Mouse (Mus musculus): Measurements from ENCODE around the gene Syvn1. TPM values are rescaled to one million over a fixed set of nuclear protein-coding genes. Genes with fewer than 3 reads are reported as not detected.

The Syvn1 gene
- polyA plus RNA-seq, 1 experiment = 32.8 TPM

DNA sequence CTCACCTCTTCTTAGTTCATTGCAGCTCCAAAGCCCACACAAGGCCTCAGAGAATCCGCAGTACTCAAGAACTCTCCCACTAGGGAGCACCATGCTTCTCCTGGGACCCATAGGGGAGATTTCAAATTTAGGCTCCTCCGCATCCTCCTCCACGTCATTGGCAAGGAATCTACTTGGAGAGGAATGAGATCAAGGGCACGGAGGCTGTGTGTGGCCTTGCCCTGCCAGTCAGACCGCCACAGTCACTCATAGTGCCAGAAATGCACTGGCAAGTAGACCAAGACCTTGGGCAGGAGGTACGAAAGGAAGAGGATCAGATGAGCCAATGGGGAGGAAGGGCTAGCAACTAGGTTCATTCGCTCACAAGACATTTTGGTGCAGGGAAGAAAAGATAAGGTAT, 22.4 kb upstream of the Syvn1 start:
- 80% methylated on average over 7 of the region's 7 CpGs for WGBS
- Histone ChIP-seq H3K27ac (ENCODE audit: insufficient read depth, low read depth, low read length) (no peak overlapping the region), H3K36me3 (ENCODE audit: control insufficient read depth, insufficient read depth, low read length) (no peaks in the 10 kb centered on the region), H3K27me3 (replicated peaks; ENCODE audit: control insufficient read depth, insufficient read depth, low read length) (no peaks in the 10 kb centered on the region), H3K4me3 (ENCODE audit: insufficient read depth, low read depth, low read length) (no peak overlapping the region), H3K4me1 (ENCODE audit: control insufficient read depth, insufficient read depth, low read length) (no peaks in the 10 kb centered on the region)
- no peak for DNase-seq
- no peak for TF ChIP-seq POLR2A (IDR thresholded peaks at IDR 0.05; ENCODE audit: low read depth, low read length)
- no peak for TF ChIP-seq CTCF (conservative IDR thresholded peaks at IDR 0.05; ENCODE audit: insufficient read depth, insufficient read length, low read depth, low read length)

DNA sequence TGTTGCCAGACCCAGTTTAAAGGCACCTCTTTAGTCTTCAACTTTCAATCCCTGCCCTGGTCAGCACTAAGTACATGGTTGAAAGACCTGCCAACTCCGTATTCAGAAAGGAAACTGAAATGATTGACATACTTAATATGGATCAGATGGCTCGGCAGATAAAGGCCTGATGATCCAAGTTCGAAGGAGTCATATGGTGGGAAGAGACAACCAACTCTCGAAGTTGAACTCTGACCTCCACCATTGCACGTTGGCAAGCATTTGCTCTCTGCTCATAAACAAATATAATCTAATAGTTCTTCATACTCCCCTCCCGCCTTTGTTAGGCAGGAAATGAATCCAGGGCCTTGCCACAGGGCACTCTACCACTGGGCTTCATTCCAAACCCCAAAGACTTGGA, 17.4 kb upstream of the Syvn1 start:
- no peaks in the 10 kb centered on the region for H3K36me3 ChIP-seq (ENCODE audit: control insufficient read depth, insufficient read depth, low read length)
- no peaks in the 10 kb centered on the region for H3K27me3 ChIP-seq (replicated peaks; ENCODE audit: control insufficient read depth, insufficient read depth, low read length)
- WGBS = 62% methylated on average over 6 of the region's 6 CpGs
- no peak overlapping the region for H3K27ac ChIP-seq (ENCODE audit: insufficient read depth, low read depth, low read length)
- DNase-seq = no peak
- TF ChIP-seq CTCF (conservative IDR thresholded peaks at IDR 0.05; ENCODE audit: insufficient read depth, insufficient read length, low read depth, low read length) = no peak
- H3K4me1 ChIP-seq (ENCODE audit: control insufficient read depth, insufficient read depth, low read length) = no peaks in the 10 kb centered on the region
- no peak overlapping the region for H3K4me3 ChIP-seq (ENCODE audit: insufficient read depth, low read depth, low read length)

DNA sequence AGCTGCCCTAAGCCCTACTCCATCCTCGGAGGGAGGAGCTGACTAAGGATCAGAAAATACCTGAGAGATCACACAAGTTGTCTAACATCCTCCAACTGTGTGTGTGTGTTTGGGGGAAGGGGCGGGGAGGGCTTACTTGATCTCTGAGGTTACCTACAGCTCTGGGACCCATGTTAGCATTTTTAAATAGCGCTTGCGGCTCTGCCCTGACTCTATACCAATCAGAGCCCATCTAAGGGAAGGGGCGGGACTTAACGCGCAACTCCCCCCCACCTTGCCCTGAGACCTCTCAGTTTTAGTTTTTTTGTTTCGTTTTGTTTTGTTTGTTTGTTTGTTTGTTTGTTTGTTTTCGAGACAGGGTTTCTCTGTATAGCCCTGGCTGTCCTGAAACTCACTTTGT, 16.9 kb upstream of the Syvn1 start:
- Histone ChIP-seq H3K27me3 (replicated peaks; ENCODE audit: control insufficient read depth, insufficient read depth, low read length) (no peaks in the 10 kb centered on the region), H3K4me3 (ENCODE audit: insufficient read depth, low read depth, low read length) (no peak overlapping the region), H3K36me3 (ENCODE audit: control insufficient read depth, insufficient read depth, low read length) (no peaks in the 10 kb centered on the region), H3K27ac (ENCODE audit: insufficient read depth, low read depth, low read length) (no peak overlapping the region), H3K4me1 (ENCODE audit: control insufficient read depth, insufficient read depth, low read length) (no peaks in the 10 kb centered on the region)
- 81% methylated on average over 9 of the region's 9 CpGs for WGBS
- TF ChIP-seq POLR2A (IDR thresholded peaks at IDR 0.05; ENCODE audit: low read depth, low read length) = no peak
- no peak for TF ChIP-seq CTCF (conservative IDR thresholded peaks at IDR 0.05; ENCODE audit: insufficient read depth, insufficient read length, low read depth, low read length)
- no peak for DNase-seq

DNA sequence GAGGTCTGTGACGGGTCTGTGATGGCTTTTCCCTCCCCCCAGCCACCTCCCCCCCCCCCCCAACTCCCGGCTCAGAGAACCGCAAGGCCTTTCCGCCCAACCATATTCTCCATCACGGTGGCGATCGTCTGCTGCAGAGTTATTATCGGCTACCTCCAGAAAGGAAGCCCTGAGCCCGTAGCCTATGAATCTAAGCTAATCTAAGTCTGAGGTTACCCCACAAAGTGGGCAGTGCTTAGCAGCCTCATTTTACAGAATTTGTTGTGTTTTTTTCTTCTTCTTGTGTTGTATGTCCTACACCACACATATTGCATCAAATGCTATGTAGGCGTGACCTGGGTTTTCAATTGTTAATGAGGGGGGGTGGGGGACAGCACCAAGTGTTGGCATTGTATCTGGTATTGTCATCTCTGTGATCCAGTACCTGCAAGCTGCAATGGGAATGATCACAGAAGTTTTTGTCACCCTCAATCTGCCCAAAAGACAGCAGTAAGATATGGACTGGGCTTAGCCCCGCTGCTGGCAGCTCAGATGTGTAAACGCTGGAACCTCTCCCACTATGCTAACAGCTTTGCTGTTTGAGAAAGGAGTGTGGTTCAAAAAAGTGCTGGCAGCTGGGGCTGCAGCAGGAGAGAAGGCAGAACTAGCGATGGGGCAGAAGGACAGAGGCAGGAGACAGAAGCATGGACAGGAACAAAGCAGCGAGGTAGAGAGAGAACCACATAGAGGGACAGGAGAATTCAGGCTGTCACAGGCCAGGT, 15.7 kb upstream of the Syvn1 start:
- Histone ChIP-seq H3K4me1 (ENCODE audit: control insufficient read depth, insufficient read depth, low read length) (no peaks in the 10 kb centered on the region), H3K36me3 (ENCODE audit: control insufficient read depth, insufficient read depth, low read length) (no peaks in the 10 kb centered on the region), H3K27me3 (replicated peaks; ENCODE audit: control insufficient read depth, insufficient read depth, low read length) (no peaks in the 10 kb centered on the region), H3K4me3 (ENCODE audit: insufficient read depth, low read depth, low read length) (no peak overlapping the region), H3K27ac (ENCODE audit: insufficient read depth, low read depth, low read length) (no peak overlapping the region)
- WGBS = 75% methylated on average over 14 of the region's 14 CpGs
- DNase-seq = no peak
- TF ChIP-seq POLR2A (IDR thresholded peaks at IDR 0.05; ENCODE audit: low read depth, low read length) = no peak

DNA sequence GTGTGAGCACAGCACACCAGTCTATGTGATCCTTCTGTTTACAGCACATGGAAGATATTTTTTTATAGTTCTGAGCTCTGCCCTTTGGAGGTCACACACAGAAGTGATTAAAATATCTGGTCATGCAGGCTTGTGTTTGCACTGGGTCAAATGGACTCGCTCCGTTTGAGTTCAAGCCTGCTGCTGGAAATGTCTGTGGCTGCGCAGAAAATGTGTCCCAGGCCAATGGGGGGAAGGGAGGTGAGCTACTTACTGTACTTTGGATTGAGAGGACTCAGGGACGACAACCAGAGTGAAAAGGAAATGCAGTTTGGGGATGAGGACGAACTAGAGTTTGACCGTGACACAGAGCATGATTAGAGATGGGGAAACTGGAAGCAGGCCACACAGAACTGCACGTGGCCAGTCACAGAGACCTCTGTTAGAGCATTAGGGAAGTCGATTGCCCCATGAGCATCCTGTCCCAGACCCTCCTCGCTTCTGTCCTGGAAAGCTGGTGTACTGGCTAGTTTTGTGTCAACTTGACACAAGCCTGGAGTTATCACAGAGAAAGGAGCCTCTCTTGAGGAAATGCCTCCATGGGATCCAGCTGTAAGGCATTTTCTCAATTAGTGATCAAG, 10.3 kb upstream of the Syvn1 start:
- WGBS = 61% methylated on average over 9 of the region's 9 CpGs
- Histone ChIP-seq H3K36me3 (ENCODE audit: control insufficient read depth, insufficient read depth, low read length) (no peaks in the 10 kb centered on the region), H3K27ac (ENCODE audit: insufficient read depth, low read depth, low read length) (no peak overlapping the region), H3K27me3 (replicated peaks; ENCODE audit: control insufficient read depth, insufficient read depth, low read length) (no peaks in the 10 kb centered on the region), H3K4me1 (ENCODE audit: control insufficient read depth, insufficient read depth, low read length) (no peaks in the 10 kb centered on the region), H3K4me3 (ENCODE audit: insufficient read depth, low read depth, low read length) (no peak overlapping the region)
- TF ChIP-seq CTCF (conservative IDR thresholded peaks at IDR 0.05; ENCODE audit: insufficient read depth, insufficient read length, low read depth, low read length) = no peak
- no peak for TF ChIP-seq POLR2A (IDR thresholded peaks at IDR 0.05; ENCODE audit: low read depth, low read length)
- no peak for DNase-seq

DNA sequence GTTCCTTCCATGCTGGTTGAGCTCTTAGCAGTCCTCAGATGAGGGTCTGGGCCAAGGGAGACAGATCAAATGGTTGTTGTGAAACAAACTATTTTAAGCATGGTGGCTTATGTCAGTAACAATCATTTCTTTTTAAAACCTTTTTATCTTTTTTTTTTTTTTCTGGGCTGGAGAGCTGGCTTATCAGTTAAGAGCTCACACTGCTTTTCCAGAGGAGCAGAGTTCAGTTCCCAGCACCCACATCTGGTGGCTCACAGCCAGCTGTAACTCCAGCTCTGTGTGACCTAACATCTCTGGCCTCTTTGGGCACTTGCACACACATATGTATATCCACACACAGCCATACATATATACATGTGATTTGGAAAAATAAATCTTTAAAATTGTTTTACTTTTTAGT, 8.7 kb upstream of the Syvn1 start:
- Histone ChIP-seq H3K36me3 (ENCODE audit: control insufficient read depth, insufficient read depth, low read length) (no peaks in the 10 kb centered on the region), H3K4me3 (ENCODE audit: insufficient read depth, low read depth, low read length) (no peak overlapping the region), H3K27me3 (replicated peaks; ENCODE audit: control insufficient read depth, insufficient read depth, low read length) (no peaks in the 10 kb centered on the region), H3K4me1 (ENCODE audit: control insufficient read depth, insufficient read depth, low read length) (no peaks in the 10 kb centered on the region), H3K27ac (ENCODE audit: insufficient read depth, low read depth, low read length) (no peak overlapping the region)
- TF ChIP-seq POLR2A (IDR thresholded peaks at IDR 0.05; ENCODE audit: low read depth, low read length) (no peak), CTCF (conservative IDR thresholded peaks at IDR 0.05; ENCODE audit: insufficient read depth, insufficient read length, low read depth, low read length) (no peak)
- no peak for DNase-seq

DNA sequence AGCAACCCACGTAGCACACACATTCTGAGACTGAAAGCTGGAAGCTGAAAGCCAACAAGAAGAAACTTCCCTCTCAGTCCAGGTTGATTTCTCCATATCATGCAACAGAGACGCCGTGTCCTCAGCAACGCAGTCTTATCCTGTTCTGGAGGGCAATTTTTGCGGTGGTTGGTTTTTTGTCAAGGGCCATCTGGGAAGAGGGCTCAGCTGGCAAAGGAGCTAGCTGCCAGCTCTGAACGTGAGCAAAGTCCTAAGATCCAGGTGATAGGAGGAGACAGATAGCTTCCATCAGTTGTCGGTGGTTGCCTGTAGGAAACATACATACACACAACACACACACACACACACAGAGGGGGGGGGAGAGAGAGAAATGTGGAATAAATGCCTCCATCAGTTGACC, 8.1 kb upstream of the Syvn1 start:
- no peak overlapping the region for H3K4me3 ChIP-seq (ENCODE audit: insufficient read depth, low read depth, low read length)
- H3K27me3 ChIP-seq (replicated peaks; ENCODE audit: control insufficient read depth, insufficient read depth, low read length) = no peaks in the 10 kb centered on the region
- no peak overlapping the region for H3K27ac ChIP-seq (ENCODE audit: insufficient read depth, low read depth, low read length)
- WGBS = 82% methylated on average over 7 of the region's 7 CpGs
- TF ChIP-seq CTCF (conservative IDR thresholded peaks at IDR 0.05; ENCODE audit: insufficient read depth, insufficient read length, low read depth, low read length) (no peak), POLR2A (IDR thresholded peaks at IDR 0.05; ENCODE audit: low read depth, low read length) (no peak)
- no peak for DNase-seq
- no peaks in the 10 kb centered on the region for H3K36me3 ChIP-seq (ENCODE audit: control insufficient read depth, insufficient read depth, low read length)
- H3K4me1 ChIP-seq (ENCODE audit: control insufficient read depth, insufficient read depth, low read length) = no peaks in the 10 kb centered on the region

Data from kidney, adult 2 months (tissue).